23 mouse cellular contexts compared by ENCODE assay signal in genomic region chr16:9215131-9215530, GRCm38 (mm10).
DNase-seq lines count a peak whose midpoint lies in the region; ATAC-seq and TF ChIP-seq lines count a peak whose summit lies in the region.
"Had no signal": no experiment of that assay in that cellular context is flagged by ENCODE, and none has a peak within 500 bp of the region (broad histone marks: within the 10 kb centered on the region; RNA-seq: fewer than 3 reads in every experiment).

No protein-coding gene starts in this region.

- H3K27me3 ChIP-seq in hindbrain, embryonic 11.5 days (ENCODE audit: control insufficient read depth, insufficient read depth, low read length), result no peaks in the 10 kb centered on the region
- H3K27me3 ChIP-seq in hindbrain, embryonic 16.5 days (replicated peaks; ENCODE audit: control insufficient read depth, insufficient read depth, low read length), result no peaks in the 10 kb centered on the region
- no peaks in the 10 kb centered on the region for H3K27me3 ChIP-seq in MEL (ENCODE audit: control insufficient read depth in 1 of 2, insufficient read depth in 2 of 2, low read length in 2 of 2)
- H3K27me3 ChIP-seq: limb, embryonic 12.5 days; liver, embryonic 12.5 days; stomach, embryonic 15.5 days had no signal

- no peaks in the 10 kb centered on the region for H3K36me3 ChIP-seq in hindbrain, embryonic 11.5 days (ENCODE audit: control insufficient read depth, insufficient read depth, low read length)
- no peaks in the 10 kb centered on the region for H3K36me3 ChIP-seq in hindbrain, embryonic 16.5 days (ENCODE audit: control insufficient read depth, insufficient read depth, low read length)
- H3K36me3 ChIP-seq in MEL (ENCODE audit: control insufficient read depth in 1 of 2, insufficient read depth in 2 of 2, low read length in 2 of 2), result no peaks in the 10 kb centered on the region
- H3K36me3 ChIP-seq: forebrain, embryonic 10.5 days; hindbrain, embryonic 12.5 days; limb, embryonic 12.5 days; liver, embryonic 12.5 days; midbrain, embryonic 10.5 days; stomach, embryonic 15.5 days had no signal

- H3K4me2 ChIP-seq in hindbrain, embryonic 11.5 days (replicated peaks; ENCODE audit: low read depth, low read length), result no peak overlapping the region
- H3K4me2 ChIP-seq in hindbrain, embryonic 16.5 days (ENCODE audit: low read length), result no peak overlapping the region
- H3K4me2 ChIP-seq: hindbrain, embryonic 12.5 days; limb, embryonic 12.5 days; liver, embryonic 12.5 days; stomach, embryonic 15.5 days had no signal

- H3K27ac ChIP-seq in hindbrain, embryonic 11.5 days (ENCODE audit: low read depth, low read length), result no peak overlapping the region
- H3K27ac ChIP-seq in hindbrain, embryonic 16.5 days (ENCODE audit: low read depth, low read length), result no peak overlapping the region
- H3K27ac ChIP-seq in MEL (ENCODE audit: control insufficient read depth, low read depth, low read length), result no peak overlapping the region
- H3K27ac ChIP-seq: forebrain, embryonic 10.5 days; hindbrain, embryonic 12.5 days; limb, embryonic 12.5 days; liver, embryonic 12.5 days; macrophage; midbrain, embryonic 10.5 days; stomach, embryonic 15.5 days had no signal

- H3K9ac ChIP-seq in hindbrain, embryonic 11.5 days (ENCODE audit: low read depth, low read length), result no peak overlapping the region
- no peak overlapping the region for H3K9ac ChIP-seq in hindbrain, embryonic 16.5 days (ENCODE audit: low read depth, low read length)
- H3K9ac ChIP-seq in MEL (ENCODE audit: control insufficient read depth, low read depth, low read length, poor library complexity, severe bottlenecking), result no peak overlapping the region
- H3K9ac ChIP-seq: hindbrain, embryonic 12.5 days; limb, embryonic 12.5 days; liver, embryonic 12.5 days; stomach, embryonic 15.5 days had no signal

- no peaks in the 10 kb centered on the region for H3K9me3 ChIP-seq in hindbrain, embryonic 11.5 days (ENCODE audit: control insufficient read depth, low read length)
- H3K9me3 ChIP-seq in hindbrain, embryonic 16.5 days (ENCODE audit: control insufficient read depth, low read length), result no peaks in the 10 kb centered on the region
- H3K9me3 ChIP-seq in MEL (replicated peaks; ENCODE audit: insufficient read depth, low read length), result no peaks in the 10 kb centered on the region
- H3K9me3 ChIP-seq: forebrain, embryonic 10.5 days; hindbrain, embryonic 12.5 days; limb, embryonic 12.5 days; liver, embryonic 12.5 days; midbrain, embryonic 10.5 days; stomach, embryonic 15.5 days had no signal

- DNase-seq in hindbrain, embryonic 11.5 days (ENCODE audit: low spot score), result peak; percentile 10
- peak; percentile 5 for DNase-seq in 3T3-L1 (ENCODE audit: low read depth, low spot score)
- peak; percentile 15 for DNase-seq in MEL (ENCODE audit: low read depth, low spot score)
- DNase-seq in embryo, embryonic 11.5 days (ENCODE audit: low read depth, low spot score), result peak; percentile 32
- DNase-seq in testis, postnatal 10 days (ENCODE audit: low spot score), result no peak
- DNase-seq in thymus, postnatal 10 days (ENCODE audit: low spot score in 2 of 2), result no peak
- DNase-seq: adrenal gland, postnatal 36 days; cerebellum, adult 9-11 months; heart, postnatal 10 days; kidney, adult 18-20 months; lung, adult 2 months; thymus, adult 18-20 months; thymus, postnatal 4 days had no signal

- no peak for TF ChIP-seq POLR2A in MEL (IDR thresholded peaks at IDR 0.05; ENCODE audit: control insufficient read depth in 1 of 2, insufficient read depth in 1 of 2, low read depth in 1 of 2, low read length in 2 of 2, poor library complexity in 1 of 2)

- WGBS in hindbrain, embryonic 11.5 days, result 56% methylated on average over 1 of the region's 1 CpGs
- 77% methylated on average over 1 of the region's 1 CpGs for WGBS in hindbrain, embryonic 16.5 days

- no peak for TF ChIP-seq RAD21 in MEL (IDR thresholded peaks at IDR 0.05; ENCODE audit: low read depth, low read length)

- H3K4me1 ChIP-seq in hindbrain, embryonic 11.5 days (replicated peaks; ENCODE audit: control insufficient read depth, insufficient read depth, low read length), result no peaks in the 10 kb centered on the region
- no peaks in the 10 kb centered on the region for H3K4me1 ChIP-seq in hindbrain, embryonic 16.5 days (ENCODE audit: control insufficient read depth, insufficient read depth, low read depth, low read length)
- no peaks in the 10 kb centered on the region for H3K4me1 ChIP-seq in MEL (ENCODE audit: control insufficient read depth in 1 of 2, insufficient read depth in 2 of 2, low read length in 2 of 2)
- H3K4me1 ChIP-seq: forebrain, embryonic 10.5 days; limb, embryonic 12.5 days; liver, embryonic 12.5 days; stomach, embryonic 15.5 days had no signal

- H3K4me3 ChIP-seq in hindbrain, embryonic 11.5 days (ENCODE audit: low read depth, low read length), result no peak overlapping the region
- no peak overlapping the region for H3K4me3 ChIP-seq in hindbrain, embryonic 16.5 days (ENCODE audit: low read length)
- no peak overlapping the region for H3K4me3 ChIP-seq in MEL (ENCODE audit: control insufficient read depth in 1 of 2, insufficient read depth in 1 of 2, low read depth in 2 of 2, low read length in 2 of 2)
- H3K4me3 ChIP-seq: forebrain, embryonic 10.5 days; hindbrain, embryonic 12.5 days; limb, embryonic 12.5 days; liver, embryonic 12.5 days; midbrain, embryonic 10.5 days; stomach, embryonic 15.5 days had no signal

- no peak for ATAC-seq in hindbrain, embryonic 11.5 days (ENCODE audit: low FRiP score)
- no peak for ATAC-seq in hindbrain, embryonic 16.5 days
- ATAC-seq: inflammation-experienced regulatory T-cells, adult 6 months; liver, embryonic 12.5 days; midbrain, embryonic 16.5 days had no signal

- H3K79me2 ChIP-seq in MEL (ENCODE audit: control insufficient read depth, insufficient read depth, low read length, poor library complexity), result no peaks in the 10 kb centered on the region

- no peak for TF ChIP-seq EP300 in MEL (IDR thresholded peaks at IDR 0.05; ENCODE audit: low read depth in 1 of 2, low read length in 2 of 2)

- TF ChIP-seq CTCF in MEL (IDR thresholded peaks at IDR 0.05 in 2 of 3, conservative IDR thresholded peaks at IDR 0.05 in 1 of 3; ENCODE audit: control insufficient read depth in 1 of 3, insufficient read depth in 1 of 3, low read depth in 2 of 3, low read length in 3 of 3, poor library complexity in 1 of 3, severe bottlenecking in 1 of 3), result no peak

TF ChIP-seq in MEL, 35 proteins besides CTCF, POLR2A, EP300 and RAD21:
- TF ChIP-seq TAL1 (IDR thresholded peaks at IDR 0.05; ENCODE audit: low read length), result no peak
- no peak for TF ChIP-seq ETS1 (IDR thresholded peaks at IDR 0.05; ENCODE audit: low read depth, low read length)
- no peak for TF ChIP-seq TCF12 (IDR thresholded peaks at IDR 0.05; ENCODE audit: low read depth, low read length)
- no peak for TF ChIP-seq ELF1 (IDR thresholded peaks at IDR 0.05; ENCODE audit: low read depth, low read length)
- no peak for TF ChIP-seq MXI1 (IDR thresholded peaks at IDR 0.05; ENCODE audit: low read depth, low read length)
- TF ChIP-seq POLR2AphosphoS5 (IDR thresholded peaks at IDR 0.05; ENCODE audit: borderline replicate concordance, low read depth, low read length), result no peak
- TF ChIP-seq MYB (IDR thresholded peaks at IDR 0.05; ENCODE audit: low read depth, low read length), result no peak

Comparison
In these comparisons a context has a peak if more than half of its experiments do, and no peak if none do; other contexts are left out.
1. DNase-seq: peak in hindbrain, embryonic 11.5 days (single experiment), 3T3-L1 (single experiment), MEL (single experiment) and embryo, embryonic 11.5 days (single experiment); none in testis, postnatal 10 days (single experiment) and thymus, postnatal 10 days (0 of 2).